Mouse (Mus musculus) gastrocnemius, postnatal 25 days (tissue): ENCODE measurements around the gene Abca17. TPM values are rescaled to one million over a fixed set of nuclear protein-coding genes. Genes with fewer than 3 reads are reported as not detected.

ENCODE experiments used
- DNase-seq: peaks from one replicate; pipeline ENCODE4 v3.0.0; 2022
- long read RNA-seq, 2 experiments: library from polyadenylated mRNA; stranded (forward); transcript quantifications; one replicate each; pipeline ENCODE4 v2.0.0; 2021
- total RNA-seq, 2 experiments: library from RNA; stranded (reverse); gene quantifications; 1 replicate in 1 of 2; 2 replicates in 1 of 2; pipeline ENCODE4 v1.2.3; 2021

The Abca17 gene
- not detected for total RNA-seq
- long read RNA-seq, experiment 1: 0 reads
- long read RNA-seq, experiment 2: 0 reads

- DNase-seq: no peak
These were observed at the start of gene Abca17 for GRCm38 (mm10) chr17:24350926-24351759. TSS of gene Abca17 (minus strand) at chr17:24351068.

- no peak for DNase-seq
These were observed 43.6 kb upstream of the Abca17 start for GRCm38 (mm10) chr17:24394456-24394855.

GRCm38 (mm10) chr17:24393527-24393926 lies 42.7 kb upstream of the Abca17 start:
- no peak for DNase-seq

- DNase-seq: no peak
These were observed 40.3 kb upstream of the Abca17 start for GRCm38 (mm10) chr17:24391149-24391548.

GRCm38 (mm10) chr17:24389865-24390264 lies 39.0 kb upstream of the Abca17 start:
- no peak for DNase-seq

- no peak for DNase-seq
These were observed 37.8 kb upstream of the Abca17 start for GRCm38 (mm10) chr17:24388711-24389110.

- DNase-seq: no peak
These were observed 32.9 kb upstream of the Abca17 start for GRCm38 (mm10) chr17:24383789-24384188.

- no peak for DNase-seq
These were observed 27.6 kb upstream of the Abca17 start for GRCm38 (mm10) chr17:24378496-24378895.

- DNase-seq: no peak
These were observed 25.0 kb upstream of the Abca17 start for GRCm38 (mm10) chr17:24375886-24376285.

GRCm38 (mm10) chr17:24375094-24375712 lies 24.3 kb upstream of the Abca17 start:
- no peak for DNase-seq

- DNase-seq: no peak
These were observed 15.0 kb upstream of the Abca17 start for GRCm38 (mm10) chr17:24365863-24366262.

GRCm38 (mm10) chr17:24364461-24364860 lies 13.6 kb upstream of the Abca17 start:
- DNase-seq: no peak

GRCm38 (mm10) chr17:24362527-24362926 lies 11.7 kb upstream of the Abca17 start:
- DNase-seq: no peak

- DNase-seq: no peak
These were observed 10.4 kb upstream of the Abca17 start for GRCm38 (mm10) chr17:24361291-24361690.

GRCm38 (mm10) chr17:24360841-24361240 lies 10.0 kb upstream of the Abca17 start:
- no peak for DNase-seq

GRCm38 (mm10) chr17:24359903-24360302 lies 9.0 kb upstream of the Abca17 start:
- DNase-seq: no peak

- DNase-seq: no peak
These were observed 8.1 kb upstream of the Abca17 start for GRCm38 (mm10) chr17:24359006-24359405.

GRCm38 (mm10) chr17:24355284-24355683 lies 4.4 kb upstream of the Abca17 start:
- DNase-seq: no peak

- no peak for DNase-seq
These were observed 3.1 kb upstream of the Abca17 start for GRCm38 (mm10) chr17:24353960-24354359.

- no peak for DNase-seq
These were observed 1.7 kb upstream of the Abca17 start for GRCm38 (mm10) chr17:24352370-24353194.

GRCm38 (mm10) chr17:24351760-24352357 lies 991 bp upstream of the Abca17 start, which contains the start of gene Abca3:
TSS of gene Abca3 (plus strand) at chr17:24351950.
- peak; percentile 96 for DNase-seq

- no peak for DNase-seq
These were observed 1.7 kb downstream of the Abca17 start for GRCm38 (mm10) chr17:24349176-24349575.
